Mouse (Mus musculus) cortical plate, adult 2 months (tissue): ENCODE measurements around the gene Nwd1.

ENCODE experiments used
- CTCF ChIP-seq: fragments of 200-500 bp; IDR thresholded peaks from 2 replicates; pipeline ENCODE4 v1.5.1; 2011; ENCODE audit warnings: mild to moderate bottlenecking, control low read depth, low read length; ENCODE audit not compliant: insufficient read depth; ENCODE audit errors: extremely low read depth
- POLR2A ChIP-seq: fragments of 200-500 bp; IDR thresholded peaks from 2 replicates; pipeline ENCODE4 v1.6.1; 2011; ENCODE audit warnings: mild to moderate bottlenecking, low read length, control low read depth; ENCODE audit not compliant: insufficient read depth; ENCODE audit errors: extremely low read depth

GRCm38 (mm10) chr8:72752289-72752688, 105.8 kb downstream of the Nwd1 start:
- TF ChIP-seq POLR2A (no peak), CTCF (no peak)
